Mouse (Mus musculus): ENCODE measurements around the gene C330007P06Rik.
"Not testable (repeated sequence)": the region's sequence is repeated elsewhere in the genome, so short reads cannot be mapped to it uniquely, and the experiment has no call there.

Gene C330007P06Rik

DNA sequence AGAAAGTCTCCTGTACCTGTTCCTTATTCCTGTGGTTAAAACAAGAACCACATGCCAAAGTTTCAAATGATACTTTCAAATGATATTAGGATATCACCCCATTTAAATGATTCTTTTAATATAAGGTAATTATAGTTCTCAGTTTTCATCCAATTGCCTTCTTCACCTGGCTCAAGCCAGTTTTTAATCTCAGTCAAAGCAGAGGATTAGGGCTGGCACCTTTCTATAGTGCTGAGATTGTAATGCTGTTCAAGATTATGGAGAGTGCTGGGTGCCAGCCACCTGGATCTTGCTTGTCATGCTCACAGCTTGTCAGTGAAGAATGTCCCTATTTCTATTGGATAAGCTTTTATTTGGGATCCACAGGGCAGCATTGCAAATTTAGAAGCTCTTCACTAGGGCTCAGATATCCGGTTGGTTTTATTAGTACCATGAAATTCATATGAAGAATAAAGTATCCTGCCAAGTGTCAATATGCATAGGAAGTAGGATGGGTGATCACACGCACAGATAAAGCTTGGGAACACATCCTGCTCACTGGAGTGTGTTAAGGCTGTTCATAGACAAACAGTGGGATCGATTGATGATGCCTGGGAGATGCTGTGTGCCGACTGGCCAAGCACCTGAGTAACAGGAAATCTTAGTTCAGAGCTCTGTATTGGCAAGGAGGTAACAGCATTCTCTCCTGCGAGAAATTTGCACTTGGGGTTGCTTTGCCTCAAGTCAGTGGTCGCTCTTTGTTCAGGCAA, 74.6 kb downstream of the C330007P06Rik start:
- DNase-seq (ENCODE audit: low read depth), result peak; percentile 20

DNA sequence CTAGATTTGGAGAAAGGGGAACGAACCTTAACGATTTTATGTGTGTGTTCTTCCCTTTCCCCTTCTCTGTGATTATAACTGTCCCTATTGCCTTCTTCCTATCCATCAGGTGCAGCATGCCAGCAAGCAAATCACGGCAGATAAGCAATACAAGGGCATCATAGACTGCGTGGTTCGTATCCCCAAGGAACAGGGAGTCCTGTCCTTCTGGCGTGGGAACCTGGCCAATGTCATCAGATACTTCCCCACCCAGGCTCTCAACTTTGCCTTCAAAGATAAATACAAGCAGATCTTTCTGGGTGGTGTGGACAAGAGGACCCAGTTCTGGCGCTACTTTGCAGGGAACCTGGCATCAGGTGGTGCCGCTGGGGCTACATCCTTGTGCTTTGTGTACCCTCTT, 77.2 kb downstream of the C330007P06Rik start:
- DNase-seq (ENCODE audit: low read depth), result not testable (repeated sequence)

DNA sequence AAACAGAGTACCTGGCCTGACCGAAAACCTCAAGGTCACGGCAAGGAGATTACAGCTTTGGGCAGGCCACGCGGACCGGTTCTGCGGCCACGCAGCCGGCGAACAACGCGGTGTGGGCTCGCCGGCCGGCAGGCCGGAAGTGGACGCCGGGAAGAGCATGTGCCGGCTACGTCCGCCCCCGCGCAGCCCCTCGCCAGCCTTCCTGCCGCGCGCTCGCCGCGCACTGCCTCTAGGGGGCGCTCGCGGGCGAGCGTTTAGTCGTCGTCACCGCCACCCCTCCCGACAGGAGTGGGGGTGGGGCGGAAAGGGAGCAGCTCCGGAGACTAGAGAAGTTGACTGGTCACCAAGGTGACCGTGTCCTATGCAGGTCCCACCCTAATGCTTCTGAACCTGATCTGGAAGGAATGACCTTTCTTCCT, 77.7 kb downstream of the C330007P06Rik start:
- DNase-seq (ENCODE audit: low read depth), result peak; percentile 77

DNA sequence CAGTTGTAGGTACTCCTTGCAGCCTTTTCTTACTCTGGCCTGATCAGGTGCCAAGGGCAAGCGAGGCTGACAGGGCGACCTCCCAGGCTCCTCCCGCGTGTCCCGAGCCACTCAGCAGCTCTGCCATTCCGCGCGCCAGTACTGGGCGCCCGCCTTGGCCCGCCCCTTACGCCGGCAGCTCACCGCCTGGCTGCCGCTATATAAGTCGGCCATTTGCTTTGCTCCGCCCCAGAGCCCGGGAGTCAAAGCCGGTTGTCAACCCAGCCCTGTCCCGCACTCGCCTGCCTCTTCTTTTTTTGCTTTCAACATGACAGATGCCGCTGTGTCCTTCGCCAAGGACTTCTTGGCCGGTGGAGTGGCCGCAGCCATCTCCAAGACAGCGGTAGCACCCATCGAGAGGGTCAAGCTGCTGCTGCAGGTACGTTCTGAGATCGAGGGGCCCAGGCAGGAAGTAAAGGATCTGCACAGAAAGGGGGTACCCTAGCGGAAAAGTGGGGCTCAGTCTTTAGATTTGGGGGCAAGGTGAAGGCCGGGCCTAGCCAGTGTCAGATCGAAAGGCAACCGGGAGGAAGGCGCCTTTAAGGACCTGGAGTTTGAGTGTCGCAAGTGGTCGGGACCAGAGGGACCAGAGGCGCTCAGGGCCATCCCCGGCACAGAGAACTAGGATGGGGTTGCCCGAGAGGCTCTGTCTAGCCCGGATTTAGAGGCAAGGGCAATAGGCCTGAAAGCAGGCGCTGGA, 78.3 kb downstream of the C330007P06Rik start, which contains the start of gene Slc25a5:
TSS of gene Slc25a5 (plus strand) at position 228 of the 739 bp plus-strand sequence.
- peak; percentile 88 for DNase-seq (ENCODE audit: low read depth)

DNA sequence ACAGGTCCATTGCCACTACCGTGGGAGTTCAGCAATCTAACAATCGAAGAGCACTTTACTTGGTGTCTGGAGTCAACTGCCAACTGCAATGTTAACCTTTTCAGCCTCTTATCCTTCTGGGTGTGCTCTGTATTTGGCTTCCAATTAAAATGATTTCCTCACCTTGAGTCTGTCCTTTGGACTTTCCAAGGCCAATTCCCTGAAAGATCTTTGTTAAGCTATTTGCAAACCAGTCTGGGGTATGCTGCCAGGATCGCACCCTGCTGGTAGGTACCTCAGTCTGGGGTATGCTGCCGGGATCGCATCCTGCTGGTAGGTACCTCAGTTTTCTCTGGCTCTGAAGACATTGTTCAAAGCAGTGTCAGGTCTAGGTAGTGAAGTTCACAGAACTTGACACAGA, 79.3 kb downstream of the C330007P06Rik start:
- DNase-seq (ENCODE audit: low read depth), result no peak

DNA sequence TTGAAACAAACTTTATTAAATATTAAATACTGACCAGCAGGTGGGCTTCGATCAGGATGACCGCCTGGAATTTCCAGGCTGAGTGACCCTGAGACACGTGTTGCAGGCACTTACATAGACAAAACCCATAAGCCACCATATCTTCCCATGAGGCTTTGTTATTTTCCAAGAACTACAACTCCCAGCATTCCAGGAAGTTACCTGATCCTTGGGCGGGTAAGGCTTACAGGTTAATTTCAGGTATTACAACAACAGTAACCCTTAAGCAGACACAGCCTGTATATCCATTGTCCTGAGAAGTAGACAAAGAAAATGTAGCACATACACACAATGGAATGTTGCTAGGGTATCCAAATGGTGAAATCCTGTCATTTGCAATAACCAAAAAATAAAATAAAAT, 84.6 kb downstream of the C330007P06Rik start:
- no peak for DNase-seq (ENCODE audit: low read depth)

DNA sequence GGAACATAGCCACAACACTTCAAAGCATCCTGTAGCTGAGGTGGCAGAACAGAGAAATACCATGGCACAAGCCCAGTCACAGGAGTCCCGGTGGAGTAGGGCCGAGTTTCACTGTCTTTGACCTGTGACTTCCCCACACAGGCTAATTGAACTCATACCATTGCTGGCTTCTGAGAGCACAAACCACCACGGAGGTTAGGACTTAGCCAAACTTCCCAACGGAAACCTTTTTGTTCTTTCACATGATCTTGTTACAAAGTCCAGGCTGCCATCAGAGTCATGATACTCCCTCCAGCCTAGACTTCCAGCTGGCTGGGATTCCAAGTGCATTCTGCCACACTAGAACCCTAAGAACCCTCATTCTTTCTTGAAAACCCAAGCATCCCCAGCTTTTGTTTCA, 96.2 kb downstream of the C330007P06Rik start:
- DNase-seq (ENCODE audit: low read depth), result no peak

DNA sequence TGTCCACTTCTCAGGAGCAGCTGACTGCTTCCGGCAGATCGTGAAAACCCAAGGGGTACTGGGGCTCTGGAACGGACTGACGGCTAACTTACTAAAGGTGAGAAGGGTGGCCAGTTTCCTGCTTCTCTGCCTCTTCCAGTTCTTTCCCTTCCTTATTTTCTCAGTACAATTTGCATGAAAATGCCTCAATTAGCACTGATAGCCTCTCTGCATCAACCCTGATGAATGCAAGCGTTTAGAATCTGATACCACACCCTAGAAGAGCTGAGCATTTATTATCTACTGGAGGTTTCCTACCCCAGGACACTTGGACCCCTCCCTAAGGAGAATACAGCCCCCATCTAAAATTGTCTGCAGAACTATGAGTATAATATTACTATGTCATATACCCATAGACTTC, 98.4 kb downstream of the C330007P06Rik start:
- DNase-seq (ENCODE audit: low read depth), result no peak

Data from 416B (cell line).